Mouse (Mus musculus) forebrain, embryonic 11.5 days (tissue): ENCODE measurements at regions not wholly inside any gene's neighbourhood (a gene's known extent, or its start where the extent isn't known, plus 50 kb on each side); places are given as distances from the start of the nearest gene placed in this dataset.
A peak's percentile ranks its signal among the peaks of the same experiment; 100 is the strongest.

Source experiments
- ATAC-seq: fragments of 200-750 bp; cut with Nextera tagmentation; replicated peaks from 2 replicates; pipeline ENCODE4 v1.8.0; 2017; ENCODE audit warnings: moderate TSS enrichment; ENCODE audit not compliant: low FRiP score
- DNase-seq: peaks from one replicate; pipeline ENCODE4 v3.0.0-alpha.2; 2017; ENCODE audit warnings: low spot score
- H3K27ac ChIP-seq: fragments of 300-500 bp; sonication (generic); 2 replicates; pipeline ENCODE4 v1.5.1; 2014; ENCODE audit warnings: low read depth, low read length
- H3K27me3 ChIP-seq: fragments of 300-500 bp; sonication (generic); 2 replicates; pipeline ENCODE4 v1.6.1; 2014; ENCODE audit warnings: mild to moderate bottlenecking, low read length, mixed read lengths; ENCODE audit not compliant: control insufficient read depth, insufficient read depth
- H3K36me3 ChIP-seq: fragments of 300-500 bp; sonication (generic); 2 replicates; pipeline ENCODE4 v1.6.1; 2014; ENCODE audit warnings: mild to moderate bottlenecking, low read length, moderate library complexity, mixed read lengths; ENCODE audit not compliant: control insufficient read depth, insufficient read depth
- H3K4me1 ChIP-seq: fragments of 300-500 bp; sonication (generic); replicated peaks from 2 replicates; pipeline ENCODE4 v1.6.1; 2014; ENCODE audit warnings: low read length, mixed read lengths; ENCODE audit not compliant: control insufficient read depth, insufficient read depth
- H3K4me2 ChIP-seq: fragments of 300-500 bp; sonication (generic); 2 replicates; pipeline ENCODE4 v1.6.1; 2014; ENCODE audit warnings: low read depth, mild to moderate bottlenecking, low read length, moderate library complexity, mixed read lengths; ENCODE audit not compliant: severe bottlenecking
- H3K4me3 ChIP-seq: fragments of 300-500 bp; sonication (generic); 2 replicates; pipeline ENCODE4 v1.5.1; 2014; ENCODE audit warnings: low read depth, low read length
- H3K9ac ChIP-seq: fragments of 300-500 bp; sonication (generic); 2 replicates; pipeline ENCODE4 v1.6.1; 2014; ENCODE audit warnings: low read length
- H3K9me3 ChIP-seq: fragments of 300-500 bp; sonication (generic); 2 replicates; pipeline ENCODE4 v1.6.1; 2016; ENCODE audit warnings: low read length, mixed read lengths; ENCODE audit not compliant: control insufficient read depth
- whole genome bisulfite sequencing: fragments of 180-500 bp; shearing (Covaris S2); extraction: QIAGEN DNeasy Blood & Tissue Kit; methylation state at CpG from one replicate; pipeline ENCODE4 v1.1.7; 2014; 5-methylcytosine and 5-hydroxymethylcytosine counted together

GRCm38 (mm10) chr10:16052463-16052889, 1334.5 kb upstream of the Gje1 start:
- H3K36me3 ChIP-seq: no peaks in the 10 kb centered on the region
- DNase-seq (peak; percentile 60), ATAC-seq (peak; percentile 87)
- H3K9me3 ChIP-seq: no peaks in the 10 kb centered on the region
- H3K27me3 ChIP-seq: no peaks in the 10 kb centered on the region
- H3K27ac ChIP-seq: no peak overlapping the region; the same call in 1 of the 2 replicates
- peaks cover 2% of the 10 kb centered on the region; the same call in 1 of the 2 replicates for H3K4me1 ChIP-seq
- no peak overlapping the region for H3K4me2 ChIP-seq
- no peak overlapping the region for H3K4me3 ChIP-seq
- WGBS: 28% methylated on average over 2 of the region's 2 CpGs
- no peak overlapping the region for H3K9ac ChIP-seq

DNA sequence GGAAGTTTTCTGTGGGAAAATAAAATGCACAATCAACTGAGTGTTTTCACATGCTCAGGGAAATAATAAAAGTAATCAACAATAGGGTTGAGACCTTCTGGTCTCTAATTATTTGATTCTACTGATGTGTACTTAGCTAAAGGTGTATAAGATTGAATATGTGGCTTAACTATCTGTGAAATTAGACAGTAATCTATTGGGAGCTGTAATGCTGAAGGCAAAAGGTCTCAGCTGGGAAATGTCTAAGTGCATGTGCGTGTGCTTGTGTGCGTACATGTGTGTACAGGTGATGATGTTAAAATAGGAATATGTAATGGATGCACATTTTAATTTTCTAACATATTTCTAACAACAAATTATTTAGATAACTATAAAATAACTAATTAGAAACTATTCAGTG, 1318.2 kb upstream of the Gje1 start:
- Histone ChIP-seq H3K9ac (no peak overlapping the region), H3K4me3 (no peak overlapping the region), H3K27me3 (no peaks in the 10 kb centered on the region), H3K9me3 (no peaks in the 10 kb centered on the region), H3K4me2 (no peak overlapping the region), H3K27ac (no peak overlapping the region), H3K36me3 (no peaks in the 10 kb centered on the region), H3K4me1 (0 out of 2 replicates have a peak, but pooled peaks cover 2% of the 10 kb centered on the region)
- DNase-seq (no peak), ATAC-seq (no peak)
- 87% methylated on average over 2 of the region's 2 CpGs for WGBS

DNA sequence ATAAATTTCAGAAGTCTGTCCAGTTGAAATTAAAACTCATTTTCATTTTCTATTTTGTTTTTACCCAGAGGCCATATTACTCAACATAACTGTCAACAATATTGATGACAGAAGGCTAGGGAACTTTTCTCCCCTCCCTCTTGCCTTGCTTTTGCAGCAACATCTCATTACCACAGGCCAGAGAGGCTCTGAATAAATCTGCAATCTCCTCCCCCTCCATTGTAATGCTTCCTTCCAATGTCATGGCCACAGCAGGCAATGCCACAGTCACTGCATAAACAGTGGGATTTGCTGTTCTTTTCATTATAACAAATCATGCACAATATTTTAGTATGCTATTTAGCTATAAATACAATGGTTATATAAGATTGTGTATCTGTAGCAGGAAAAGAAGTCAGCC, 1315.1 kb upstream of the Gje1 start:
- H3K4me2 ChIP-seq: no peak overlapping the region
- no peak for DNase-seq
- ATAC-seq: peak; percentile 70
- no peak overlapping the region for H3K4me3 ChIP-seq
- no peaks in the 10 kb centered on the region for H3K9me3 ChIP-seq
- no peaks in the 10 kb centered on the region for H3K27me3 ChIP-seq
- no peak overlapping the region for H3K27ac ChIP-seq
- H3K4me1 ChIP-seq: 0 out of 2 replicates have a peak, but pooled peaks cover 2% of the 10 kb centered on the region
- no peak overlapping the region for H3K9ac ChIP-seq
- no peaks in the 10 kb centered on the region for H3K36me3 ChIP-seq

DNA sequence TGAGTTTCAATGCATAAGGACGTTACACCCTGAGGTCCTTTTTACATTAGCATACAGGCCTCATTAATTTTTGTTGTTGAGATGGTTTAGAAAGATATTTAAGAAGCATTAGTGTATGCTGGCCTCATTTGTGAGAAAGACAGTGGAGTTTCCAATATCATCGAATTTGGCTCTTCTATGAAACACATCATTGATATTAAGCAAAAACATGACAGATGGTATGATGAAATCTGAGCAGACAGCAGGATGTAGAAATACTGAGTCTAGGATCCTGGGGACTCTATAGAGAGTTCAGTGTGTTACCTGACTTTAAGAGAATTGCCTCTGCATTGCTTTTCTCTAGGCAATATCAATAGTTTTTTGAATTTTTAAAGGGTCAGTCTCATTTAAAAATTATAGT, 1312.8 kb upstream of the Gje1 start:
- Histone ChIP-seq H3K9me3 (no peaks in the 10 kb centered on the region), H3K36me3 (no peaks in the 10 kb centered on the region), H3K27ac (no peak overlapping the region), H3K4me1 (0 out of 2 replicates have a peak, but pooled peaks cover 2% of the 10 kb centered on the region), H3K4me2 (no peak overlapping the region), H3K9ac (no peak overlapping the region), H3K4me3 (no peak overlapping the region), H3K27me3 (no peaks in the 10 kb centered on the region)
- DNase-seq (no peak), ATAC-seq (no peak)
- 88% methylated on average over 2 of the region's 2 CpGs for WGBS

GRCm38 (mm10) chr10:16014806-16015205, 1296.8 kb upstream of the Gje1 start:
- ATAC-seq: no peak
- no peak for DNase-seq
- Histone ChIP-seq H3K4me1 (no peaks in the 10 kb centered on the region), H3K9ac (no peak overlapping the region), H3K9me3 (no peaks in the 10 kb centered on the region), H3K4me3 (no peak overlapping the region), H3K27me3 (no peaks in the 10 kb centered on the region), H3K27ac (no peak overlapping the region), H3K36me3 (no peaks in the 10 kb centered on the region), H3K4me2 (no peak overlapping the region)
- 83% methylated on average over 1 of the region's 1 CpGs for WGBS

DNA sequence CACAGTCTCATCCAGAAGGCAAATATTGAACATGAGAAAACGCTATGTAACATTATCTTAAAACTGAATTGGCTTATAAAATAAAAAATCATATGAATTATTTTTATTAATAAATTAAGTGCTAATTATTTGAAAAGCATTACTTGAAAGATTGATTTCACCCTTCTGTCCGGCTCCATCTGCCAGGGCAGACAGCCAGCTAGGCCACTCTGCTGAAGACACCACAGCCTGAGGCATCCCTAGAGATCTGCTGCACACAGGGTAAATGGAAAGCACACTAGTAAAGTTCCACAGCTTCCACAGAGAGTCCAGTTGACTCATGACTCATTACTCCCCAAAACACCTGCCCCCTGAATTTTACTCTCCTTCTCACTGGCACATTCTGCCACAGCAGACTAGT, 1283.2 kb upstream of the Gje1 start:
- DNase-seq (no peak), ATAC-seq (no peak)
- 93% methylated on average over 2 of the region's 2 CpGs for WGBS
- H3K36me3 ChIP-seq: no peaks in the 10 kb centered on the region
- no peak overlapping the region for H3K27ac ChIP-seq
- no peak overlapping the region for H3K9ac ChIP-seq
- H3K4me3 ChIP-seq: no peak overlapping the region
- H3K9me3 ChIP-seq: no peaks in the 10 kb centered on the region
- H3K27me3 ChIP-seq: no peaks in the 10 kb centered on the region
- H3K4me2 ChIP-seq: no peak overlapping the region
- H3K4me1 ChIP-seq: no peaks in the 10 kb centered on the region

- no peaks in the 10 kb centered on the region for H3K36me3 ChIP-seq
- no peak overlapping the region for H3K4me2 ChIP-seq
- H3K9me3 ChIP-seq: no peaks in the 10 kb centered on the region
- no peak overlapping the region for H3K9ac ChIP-seq
- ATAC-seq: no peak
- 95% methylated on average over 2 of the region's 2 CpGs for WGBS
- no peak overlapping the region for H3K27ac ChIP-seq
- DNase-seq: no peak
- no peaks in the 10 kb centered on the region for H3K4me1 ChIP-seq
- H3K27me3 ChIP-seq: no peaks in the 10 kb centered on the region
- H3K4me3 ChIP-seq: no peak overlapping the region
Measured at GRCm38 (mm10) chr10:15993275-15993674, 1275.3 kb upstream of the Gje1 start.
